Mouse (Mus musculus): ENCODE data around the gene Rnf227. TPM values are rescaled to one million over a fixed set of nuclear protein-coding genes. Genes with fewer than 3 reads are reported as not detected.

Gene Rnf227
- total and polyA plus RNA-seq, 3 experiments, result 0.21 to 0.30 TPM; not detected in 1

Other genes starting within 250 kb of the Rnf227 start
- 11.5 and 11.8 TPM in 2 replicates for gene Per1, start 245.2 kb upstream of the Rnf227 start, total RNA-seq (2012; rRNA removed)
- gene Per1, start 245.2 kb upstream of the Rnf227 start, total RNA-seq (2014; rRNA removed), result 2.8 and 3.2 TPM in 2 replicates
- 37.9 and 38.3 TPM in 2 replicates for gene Per1, start 245.2 kb upstream of the Rnf227 start, polyA plus RNA-seq (2012; ENCODE audit: insufficient read length, low read depth)
- 0.04 TPM in 1 of 2 replicates, not detected in the other for gene Hes7, start 220.1 kb upstream of the Rnf227 start, total RNA-seq (2012; rRNA removed)
- not detected in 2 replicates for gene Hes7, start 220.1 kb upstream of the Rnf227 start, total RNA-seq (2014; rRNA removed)
- not detected in 2 replicates for gene Hes7, start 220.1 kb upstream of the Rnf227 start, polyA plus RNA-seq (2012; ENCODE audit: insufficient read length, low read depth)
- gene 9130213A22Rik, start 217.9 kb upstream of the Rnf227 start, total RNA-seq (2012; rRNA removed), result not detected in 2 replicates
- gene 9130213A22Rik, start 217.9 kb upstream of the Rnf227 start, total RNA-seq (2014; rRNA removed), result not detected in 2 replicates
- not detected in 2 replicates for gene 9130213A22Rik, start 217.9 kb upstream of the Rnf227 start, polyA plus RNA-seq (2012; ENCODE audit: insufficient read length, low read depth)
- gene Aloxe3, start 214.6 kb upstream of the Rnf227 start, total RNA-seq (2012; rRNA removed), result 0.13 TPM in 1 of 2 replicates, not detected in the other
- gene Aloxe3, start 214.6 kb upstream of the Rnf227 start, total RNA-seq (2014; rRNA removed), result not detected in 2 replicates
- gene Aloxe3, start 214.6 kb upstream of the Rnf227 start, polyA plus RNA-seq (2012; ENCODE audit: insufficient read length, low read depth), result 0.19 and 0.23 TPM in 2 replicates
- gene Alox12b, start 183.5 kb upstream of the Rnf227 start, total RNA-seq (2012; rRNA removed), result not detected in 2 replicates
- gene Alox12b, start 183.5 kb upstream of the Rnf227 start, total RNA-seq (2014; rRNA removed), result not detected in 2 replicates
- not detected in 2 replicates for gene Alox12b, start 183.5 kb upstream of the Rnf227 start, polyA plus RNA-seq (2012; ENCODE audit: insufficient read length, low read depth)
- gene Alox8, start 142.6 kb upstream of the Rnf227 start, total RNA-seq (2012; rRNA removed), result 0.30 and 0.50 TPM in 2 replicates
- gene Alox8, start 142.6 kb upstream of the Rnf227 start, total RNA-seq (2014; rRNA removed), result not detected in 2 replicates
- gene Alox8, start 142.6 kb upstream of the Rnf227 start, polyA plus RNA-seq (2012; ENCODE audit: insufficient read length, low read depth), result 0.10 TPM in 1 of 2 replicates, not detected in the other
- not detected in 2 replicates for gene Gucy2e, start 103.4 kb upstream of the Rnf227 start, total RNA-seq (2012; rRNA removed)
- gene Gucy2e, start 103.4 kb upstream of the Rnf227 start, total RNA-seq (2014; rRNA removed), result 0.03 TPM in 1 of 2 replicates, not detected in the other
- gene Gucy2e, start 103.4 kb upstream of the Rnf227 start, polyA plus RNA-seq (2012; ENCODE audit: insufficient read length, low read depth), result not detected in 2 replicates
- gene Cntrob, start 16.7 kb upstream of the Rnf227 start, total RNA-seq (2012; rRNA removed), result 18.5 and 18.9 TPM in 2 replicates
- 16.4 and 22.0 TPM in 2 replicates for gene Cntrob, start 16.7 kb upstream of the Rnf227 start, total RNA-seq (2014; rRNA removed)
- 36.6 and 41.5 TPM in 2 replicates for gene Cntrob, start 16.7 kb upstream of the Rnf227 start, polyA plus RNA-seq (2012; ENCODE audit: insufficient read length, low read depth)
- gene Trappc1, start 16.5 kb upstream of the Rnf227 start, total RNA-seq (2012; rRNA removed), result 75.0 and 85.4 TPM in 2 replicates
- 102 TPM in 2 replicates for gene Trappc1, start 16.5 kb upstream of the Rnf227 start, total RNA-seq (2014; rRNA removed)
- 101 and 124 TPM in 2 replicates for gene Trappc1, start 16.5 kb upstream of the Rnf227 start, polyA plus RNA-seq (2012; ENCODE audit: insufficient read length, low read depth)
- 0.67 and 1.1 TPM in 2 replicates for gene Kcnab3, start 14.2 kb upstream of the Rnf227 start, total RNA-seq (2012; rRNA removed)
- gene Kcnab3, start 14.2 kb upstream of the Rnf227 start, total RNA-seq (2014; rRNA removed), result 0.31 TPM in 1 of 2 replicates, not detected in the other
- 0.38 and 0.39 TPM in 2 replicates for gene Kcnab3, start 14.2 kb upstream of the Rnf227 start, polyA plus RNA-seq (2012; ENCODE audit: insufficient read length, low read depth)
- gene Chd3, start 28.9 kb downstream of the Rnf227 start, total RNA-seq (2012; rRNA removed), result 66.4 and 69.6 TPM in 2 replicates
- gene Chd3, start 28.9 kb downstream of the Rnf227 start, total RNA-seq (2014; rRNA removed), result 30.6 and 31.9 TPM in 2 replicates
- 87.1 and 92.0 TPM in 2 replicates for gene Chd3, start 28.9 kb downstream of the Rnf227 start, polyA plus RNA-seq (2012; ENCODE audit: insufficient read length, low read depth)
- 193 and 208 TPM in 2 replicates for gene Naa38, start 55.0 kb downstream of the Rnf227 start, total RNA-seq (2012; rRNA removed)
- 161 and 201 TPM in 2 replicates for gene Naa38, start 55.0 kb downstream of the Rnf227 start, total RNA-seq (2014; rRNA removed)
- gene Naa38, start 55.0 kb downstream of the Rnf227 start, polyA plus RNA-seq (2012; ENCODE audit: insufficient read length, low read depth), result 137 and 153 TPM in 2 replicates
- gene Cyb5d1, start 55.2 kb downstream of the Rnf227 start, total RNA-seq (2012; rRNA removed), result 28.4 and 37.4 TPM in 2 replicates
- 27.3 and 29.3 TPM in 2 replicates for gene Cyb5d1, start 55.2 kb downstream of the Rnf227 start, total RNA-seq (2014; rRNA removed)
- 29.5 and 33.2 TPM in 2 replicates for gene Cyb5d1, start 55.2 kb downstream of the Rnf227 start, polyA plus RNA-seq (2012; ENCODE audit: insufficient read length, low read depth)
- gene Tmem88, start 57.8 kb downstream of the Rnf227 start, total RNA-seq (2012; rRNA removed), result 0.25 and 0.38 TPM in 2 replicates
- not detected in 2 replicates for gene Tmem88, start 57.8 kb downstream of the Rnf227 start, total RNA-seq (2014; rRNA removed)
- gene Tmem88, start 57.8 kb downstream of the Rnf227 start, polyA plus RNA-seq (2012; ENCODE audit: insufficient read length, low read depth), result 0.16 and 0.22 TPM in 2 replicates
- gene Kdm6b, start 73.2 kb downstream of the Rnf227 start, total RNA-seq (2012; rRNA removed), result 2.9 and 5.7 TPM in 2 replicates
- gene Kdm6b, start 73.2 kb downstream of the Rnf227 start, total RNA-seq (2014; rRNA removed), result 0.36 and 0.66 TPM in 2 replicates
- gene Kdm6b, start 73.2 kb downstream of the Rnf227 start, polyA plus RNA-seq (2012; ENCODE audit: insufficient read length, low read depth), result 6.0 and 7.2 TPM in 2 replicates
- under 0.01 TPM in 1 of 2 replicates, not detected in the other for gene Dnah2, start 208.6 kb downstream of the Rnf227 start, total RNA-seq (2012; rRNA removed)
- not detected in 2 replicates for gene Dnah2, start 208.6 kb downstream of the Rnf227 start, total RNA-seq (2014; rRNA removed)
- gene Dnah2, start 208.6 kb downstream of the Rnf227 start, polyA plus RNA-seq (2012; ENCODE audit: insufficient read length, low read depth), result 0.03 and 0.04 TPM in 2 replicates
- 1.1 and 1.3 TPM in 2 replicates for gene Efnb3, start 219.7 kb downstream of the Rnf227 start, total RNA-seq (2012; rRNA removed)
- gene Efnb3, start 219.7 kb downstream of the Rnf227 start, total RNA-seq (2014; rRNA removed), result 0.56 and 1.0 TPM in 2 replicates
- 2.7 and 2.8 TPM in 2 replicates for gene Efnb3, start 219.7 kb downstream of the Rnf227 start, polyA plus RNA-seq (2012; ENCODE audit: insufficient read length, low read depth)
- gene Wrap53, start 239.8 kb downstream of the Rnf227 start, total RNA-seq (2012; rRNA removed), result 34.2 and 40.8 TPM in 2 replicates
- 25.4 and 26.4 TPM in 2 replicates for gene Wrap53, start 239.8 kb downstream of the Rnf227 start, total RNA-seq (2014; rRNA removed)
- 35.3 and 36.0 TPM in 2 replicates for gene Wrap53, start 239.8 kb downstream of the Rnf227 start, polyA plus RNA-seq (2012; ENCODE audit: insufficient read length, low read depth)
- gene Trp53, start 239.9 kb downstream of the Rnf227 start, total RNA-seq (2012; rRNA removed), result 104 and 107 TPM in 2 replicates
- 15.7 and 24.9 TPM in 2 replicates for gene Trp53, start 239.9 kb downstream of the Rnf227 start, total RNA-seq (2014; rRNA removed)
- gene Trp53, start 239.9 kb downstream of the Rnf227 start, polyA plus RNA-seq (2012; ENCODE audit: insufficient read length, low read depth), result 309 and 372 TPM in 2 replicates

Data from CH12.LX (cell line).